Mouse (Mus musculus) thymus, postnatal 25 days (tissue): Measurements from ENCODE around the gene Prr22.

ENCODE experiments used
- DNase-seq: peaks from one replicate; pipeline ENCODE4 v3.0.0; 2022

Gene Prr22

GRCm38 (mm10) chr17:56761991-56762410 is 8.0 kb upstream of the Prr22 start:
- DNase-seq, result peak; percentile 94

- DNase-seq, result peak; percentile 72
These were observed 7.0 kb upstream of the Prr22 start for GRCm38 (mm10) chr17:56762769-56763731.

- no peak for DNase-seq
These were observed 6.3 kb upstream of the Prr22 start for GRCm38 (mm10) chr17:56763741-56764250.

GRCm38 (mm10) chr17:56764474-56765354 is 5.3 kb upstream of the Prr22 start, which contains the start of gene Dus3l:
Gene Dus3l (plus strand): TSS chr17:56764757.
- DNase-seq, result peak; percentile 92

GRCm38 (mm10) chr17:56765431-56765830 is 4.6 kb upstream of the Prr22 start:
- DNase-seq, result no peak

GRCm38 (mm10) chr17:56766631-56767405 is 3.2 kb upstream of the Prr22 start:
- no peak for DNase-seq

GRCm38 (mm10) chr17:56767531-56768135 is 2.4 kb upstream of the Prr22 start:
- DNase-seq, result no peak

- DNase-seq, result no peak
These were observed 1.1 kb upstream of the Prr22 start for GRCm38 (mm10) chr17:56768941-56769340.

- DNase-seq, result peak; percentile 27
These were observed 7.5 kb downstream of the Prr22 start for GRCm38 (mm10) chr17:56777568-56777967.

GRCm38 (mm10) chr17:56778779-56779362 is 8.8 kb downstream of the Prr22 start:
- DNase-seq, result no peak

- DNase-seq, result no peak
These were observed 10.4 kb downstream of the Prr22 start for GRCm38 (mm10) chr17:56780291-56780978.

- DNase-seq, result no peak
These were observed 18.8 kb downstream of the Prr22 start for GRCm38 (mm10) chr17:56788886-56789285.

GRCm38 (mm10) chr17:56789286-56789685 is 19.2 kb downstream of the Prr22 start:
- no peak for DNase-seq

- DNase-seq, result no peak
These were observed 22.5 kb downstream of the Prr22 start for GRCm38 (mm10) chr17:56792588-56792987.

- DNase-seq, result no peak
These were observed 23.7 kb downstream of the Prr22 start for GRCm38 (mm10) chr17:56793614-56794319.

GRCm38 (mm10) chr17:56799276-56799675 is 29.2 kb downstream of the Prr22 start:
- DNase-seq, result no peak

- DNase-seq, result no peak
These were observed 32.0 kb downstream of the Prr22 start for GRCm38 (mm10) chr17:56802065-56802464.

- no peak for DNase-seq
These were observed 34.9 kb downstream of the Prr22 start for GRCm38 (mm10) chr17:56804952-56805351.

- no peak for DNase-seq
These were observed 35.7 kb downstream of the Prr22 start for GRCm38 (mm10) chr17:56805784-56806183.

- DNase-seq, result peak; percentile 68
These were observed 38.5 kb downstream of the Prr22 start for GRCm38 (mm10) chr17:56808518-56808917.
